Mouse (Mus musculus) liver, embryonic 14.5 days (tissue): ENCODE results near the gene Msi2. TPM values are rescaled to one million over a fixed set of nuclear protein-coding genes. Genes with fewer than 3 reads are reported as not detected.

Source experiments
- ATAC-seq: fragments of 200-750 bp; cut with Nextera tagmentation; 2 replicates; pipeline ENCODE4 v1.8.0; 2017; ENCODE audit warnings: moderate number of reproducible peaks, mild to moderate bottlenecking, moderate library complexity; ENCODE audit not compliant: insufficient read depth
- DNase-seq, 3 experiments: peaks; one replicate each; pipeline ENCODE4 v3.0.0-alpha.2; 2012 to 2013; ENCODE audit warnings: low read depth in 3 of 3, low spot score in 3 of 3
- H3K27ac ChIP-seq: fragments of 300-500 bp; sonication (generic); 2 replicates; pipeline ENCODE4 v1.5.1; 2014; ENCODE audit warnings: moderate library complexity, mild to moderate bottlenecking, control low read depth, inconsistent platforms
- H3K27me3 ChIP-seq: fragments of 300-500 bp; sonication (generic); 2 replicates; pipeline ENCODE4 v1.6.1; 2014; ENCODE audit warnings: mild to moderate bottlenecking, low read length, moderate library complexity; ENCODE audit not compliant: control insufficient read depth, insufficient read depth
- H3K36me3 ChIP-seq: fragments of 300-500 bp; sonication (generic); replicated peaks from 2 replicates; pipeline ENCODE4 v1.6.1; 2014; ENCODE audit warnings: low read depth; ENCODE audit not compliant: control insufficient read depth, insufficient read depth
- H3K4me1 ChIP-seq, 2 experiments: fragments of 200-500 bp in 1 of 2; fragments of 300-500 bp in 1 of 2; sonication (generic) in 1 of 2; replicated peaks; 2 replicates each; pipeline ENCODE4 v1.6.1; 2012 to 2014; ENCODE audit warnings: antibody characterized with exemption in 1 of 2, inconsistent platforms in 1 of 2, low read length in 1 of 2; ENCODE audit not compliant: control insufficient read depth in 2 of 2, insufficient read depth in 2 of 2
- H3K4me2 ChIP-seq: fragments of 300-500 bp; sonication (generic); 2 replicates; pipeline ENCODE4 v1.6.1; 2014; ENCODE audit warnings: low read depth, mild to moderate bottlenecking, control low read depth, moderate library complexity
- H3K4me3 ChIP-seq, 2 experiments: fragments of 200-500 bp in 1 of 2; fragments of 300-500 bp in 1 of 2; sonication (generic) in 1 of 2; 2 replicates each; pipeline ENCODE4 v1.5.1; 2012 to 2014; ENCODE audit warnings: low read depth in 2 of 2, low read length in 2 of 2, mild to moderate bottlenecking in 2 of 2, control low read depth in 1 of 2, inconsistent platforms in 1 of 2, moderate library complexity in 1 of 2; ENCODE audit not compliant: insufficient read depth in 1 of 2
- H3K9ac ChIP-seq: fragments of 300-500 bp; sonication (generic); replicated peaks from 2 replicates; pipeline ENCODE4 v1.6.1; 2014; ENCODE audit warnings: mild to moderate bottlenecking, control low read depth, moderate library complexity
- H3K9me3 ChIP-seq: fragments of 300-500 bp; sonication (generic); 2 replicates; pipeline ENCODE4 v1.6.1; 2016; ENCODE audit warnings: low read length, mixed read lengths; ENCODE audit not compliant: control insufficient read depth
- CTCF ChIP-seq: IDR thresholded peaks from 2 replicates; pipeline ENCODE4 v1.5.1; 2016; ENCODE audit warnings: antibody characterized with exemption, low read depth, control low read depth
- EP300 ChIP-seq: IDR thresholded peaks from 2 replicates; pipeline ENCODE4 v1.6.1; 2016; ENCODE audit warnings: antibody characterized with exemption, low read depth
- WGBS: fragments of 180-500 bp; shearing (Covaris S2); extraction: QIAGEN DNeasy Blood & Tissue Kit; methylation state at CpG from one replicate; pipeline ENCODE4 v1.1.7; 2014; ENCODE audit not compliant: insufficient replicate concordance; 5-methylcytosine and 5-hydroxymethylcytosine counted together
- polyA plus RNA-seq, 2 experiments: library from polyadenylated mRNA; depleted of rRNA in 1 of 2; stranded (reverse) in 1 of 2; unstranded in 1 of 2; fragments of >200 nt; fragmentation: Nextera tagmentation in 1 of 2; extraction: Ambion mirVana in 1 of 2; gene quantifications; 2 replicates each; pipeline versions ENCODE4 v1.2.1 to v1.2.3; 2012 to 2014

The Msi2 gene
- polyA plus RNA-seq, 2 experiments = 2.1 to 6.2 TPM

DNA sequence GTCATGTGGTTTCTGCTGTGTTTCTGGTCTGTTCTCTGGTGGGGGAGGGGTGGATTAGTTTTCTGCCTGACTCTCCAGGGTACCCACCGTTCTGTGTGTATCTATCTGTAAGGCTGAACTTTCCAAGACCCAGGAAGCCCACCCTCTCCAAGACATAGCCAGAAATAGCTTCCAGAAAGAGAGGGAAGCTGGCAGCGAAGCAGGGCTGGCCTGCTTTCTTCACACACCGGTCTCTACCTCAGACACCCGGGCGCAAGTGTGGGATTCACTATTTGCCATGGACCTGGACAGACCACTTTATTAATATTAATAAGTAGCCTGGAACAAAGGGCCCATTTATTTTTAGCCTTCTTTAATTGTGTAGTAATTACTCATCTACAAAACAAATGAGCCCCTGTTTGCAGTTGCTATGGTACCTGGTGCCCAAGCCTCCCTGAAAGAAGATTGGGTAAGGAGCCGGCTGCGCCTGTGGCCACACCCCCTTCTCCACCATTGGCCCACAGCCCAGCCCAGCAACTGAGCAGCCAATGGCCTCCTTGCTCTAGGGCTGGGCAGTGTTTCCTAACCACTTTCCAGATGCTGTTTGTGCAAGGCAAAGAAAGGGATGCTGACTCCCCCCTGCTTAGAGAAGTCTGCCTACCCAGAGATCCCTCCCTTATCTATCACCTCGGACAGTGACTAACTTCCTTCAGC, 361.6 kb downstream of the Msi2 start:
- Histone ChIP-seq H3K27me3 (no peaks in the 10 kb centered on the region), H3K4me1 (peaks cover 5 to 34% of the 10 kb centered on the region in 2 experiments; a peak in 3 of 4 replicates), H3K9ac (no peak overlapping the region), H3K27ac (no peak overlapping the region), H3K4me2 (no peak overlapping the region), H3K4me3 (no peak overlapping the region), H3K9me3 (no peaks in the 10 kb centered on the region), H3K36me3 (no peaks in the 10 kb centered on the region)
- DNase-seq (peak in 2 of 3 experiments; percentile 27 to 31), ATAC-seq (peak; percentile 77)
- TF ChIP-seq EP300 (no peak), CTCF (no peak)
- 59% methylated on average over 8 of the region's 8 CpGs for WGBS

- no peak for ATAC-seq
- H3K9me3 ChIP-seq = no peaks in the 10 kb centered on the region
- peaks cover 5 to 36% of the 10 kb centered on the region in 2 experiments; a peak in 3 of 4 replicates for H3K4me1 ChIP-seq
- no peak overlapping the region for H3K4me3 ChIP-seq
- 68% methylated on average over 12 of the region's 12 CpGs for whole genome bisulfite sequencing
- no peak for DNase-seq
- H3K27me3 ChIP-seq = no peaks in the 10 kb centered on the region
- no peak overlapping the region for H3K27ac ChIP-seq
- H3K9ac ChIP-seq = no peak overlapping the region
- no peaks in the 10 kb centered on the region for H3K36me3 ChIP-seq
- no peak overlapping the region for H3K4me2 ChIP-seq
- TF ChIP-seq EP300 (no peak), CTCF (no peak)
Measured at GRCm38 (mm10) chr11:88356016-88356415, 362.3 kb downstream of the Msi2 start.

GRCm38 (mm10) chr11:88354771-88355170, 363.5 kb downstream of the Msi2 start:
- no peaks in the 10 kb centered on the region for H3K27me3 ChIP-seq
- H3K27ac ChIP-seq = no peak overlapping the region
- H3K9me3 ChIP-seq = no peaks in the 10 kb centered on the region
- no peak for ATAC-seq
- H3K4me1 ChIP-seq = peaks cover 5 to 32% of the 10 kb centered on the region in 2 experiments; a peak in 3 of 4 replicates
- no peaks in the 10 kb centered on the region for H3K36me3 ChIP-seq
- no peak overlapping the region for H3K9ac ChIP-seq
- TF ChIP-seq CTCF = no peak
- TF ChIP-seq EP300 = no peak
- DNase-seq = no peak
- 80% methylated on average over 9 of the region's 9 CpGs for WGBS
- no peak overlapping the region for H3K4me2 ChIP-seq
- no peak overlapping the region for H3K4me3 ChIP-seq

GRCm38 (mm10) chr11:88351722-88352473, 366.4 kb downstream of the Msi2 start:
- no peak overlapping the region for H3K27ac ChIP-seq
- peaks cover 1 to 8% of the 10 kb centered on the region in 2 experiments; a peak in 3 of 4 replicates for H3K4me1 ChIP-seq
- no peak for ATAC-seq
- H3K36me3 ChIP-seq = no peaks in the 10 kb centered on the region
- H3K9me3 ChIP-seq = no peaks in the 10 kb centered on the region
- TF ChIP-seq EP300 (no peak), CTCF (no peak)
- no peaks in the 10 kb centered on the region for H3K27me3 ChIP-seq
- H3K4me3 ChIP-seq = no peak overlapping the region
- H3K9ac ChIP-seq = no peak overlapping the region
- no peak overlapping the region for H3K4me2 ChIP-seq
- WGBS = 50% methylated on average over 3 of the region's 3 CpGs
- no peak for DNase-seq

- no peaks in the 10 kb centered on the region for H3K36me3 ChIP-seq
- DNase-seq = no peak
- TF ChIP-seq EP300 (no peak), CTCF (no peak)
- peaks cover 0 to 8% of the 10 kb centered on the region in 2 experiments; a peak in 2 of 4 replicates for H3K4me1 ChIP-seq
- no peaks in the 10 kb centered on the region for H3K27me3 ChIP-seq
- WGBS = 81% methylated on average over 23 of the region's 23 CpGs
- ATAC-seq = no peak
- no peak overlapping the region for H3K27ac ChIP-seq
- no peaks in the 10 kb centered on the region for H3K9me3 ChIP-seq
- H3K4me3 ChIP-seq = no peak overlapping the region
- H3K4me2 ChIP-seq = no peak overlapping the region
- H3K9ac ChIP-seq = no peak overlapping the region
Measured at GRCm38 (mm10) chr11:88348690-88349089, 369.6 kb downstream of the Msi2 start.
